In the genomic region with DNA sequence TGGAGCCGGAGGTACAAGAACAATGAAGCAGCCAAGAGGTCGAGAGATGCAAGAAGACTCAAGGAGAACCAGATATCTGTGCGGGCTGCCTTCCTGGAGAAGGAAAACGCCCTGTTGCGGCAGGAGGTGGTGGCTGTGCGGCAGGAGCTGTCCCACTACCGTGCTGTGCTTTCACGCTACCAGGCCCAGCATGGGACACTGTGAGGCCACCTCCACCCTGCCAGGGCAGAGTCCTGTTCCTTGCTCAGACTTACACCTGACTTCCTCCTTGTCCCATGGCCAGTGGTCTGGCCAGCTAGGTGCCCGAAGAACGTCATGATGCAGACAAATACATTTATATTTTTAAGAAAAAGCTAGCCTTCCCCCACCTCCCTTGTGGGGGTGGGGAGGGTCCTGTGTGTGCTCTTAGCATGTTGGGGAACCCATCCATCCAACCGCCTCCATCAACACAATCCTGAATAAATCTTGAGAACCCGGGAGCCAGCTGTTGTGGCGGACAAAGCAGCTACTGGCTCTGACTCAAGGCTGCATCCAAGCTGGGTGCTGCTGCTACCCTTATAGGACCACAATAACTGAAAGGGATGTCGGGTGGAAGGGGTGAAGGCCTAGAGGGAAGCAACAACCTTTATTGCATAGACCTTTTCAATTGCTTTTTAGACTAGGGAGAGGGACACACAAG, we compare ENCODE assay signal across 10 mouse cellular contexts. TPM values are rescaled to one million over a fixed set of nuclear protein-coding genes. Genes with fewer than 3 reads are reported as not detected.
A peak's percentile ranks its signal among the peaks of the same experiment; 100 is the strongest.
DNase-seq lines count a peak whose midpoint lies in the region; ATAC-seq and TF ChIP-seq lines count a peak whose summit lies in the region.
"Had no signal": no experiment of that assay in that cellular context is flagged by ENCODE, and none has a peak within 500 bp of the region (broad histone marks: within the 10 kb centered on the region; RNA-seq: fewer than 3 reads in every experiment).

No protein-coding gene starts in this region.

- WGBS in forebrain, embryonic 15.5 days = 79% methylated on average over 14 of the region's 14 CpGs
- WGBS in midbrain, embryonic 11.5 days = 74% methylated on average over 14 of the region's 14 CpGs

- H3K9me3 ChIP-seq in G1E (replicated peaks) = no peaks in the 10 kb centered on the region
- no peaks in the 10 kb centered on the region for H3K9me3 ChIP-seq in forebrain, embryonic 15.5 days
- H3K9me3 ChIP-seq in midbrain, embryonic 11.5 days (ENCODE audit: control insufficient read depth, low read length) = no peaks in the 10 kb centered on the region

- no peak overlapping the region for H3K9ac ChIP-seq in forebrain, embryonic 15.5 days (replicated peaks)
- no peak overlapping the region for H3K9ac ChIP-seq in midbrain, embryonic 11.5 days (ENCODE audit: low read length)

- peak; percentile 97 for DNase-seq in heart, adult 11 months
- no peak for DNase-seq in heart, postnatal 4 days
- DNase-seq in G1E (ENCODE audit: low spot score) = no peak
- no peak for DNase-seq in midbrain, embryonic 11.5 days (ENCODE audit: low spot score, missing footprints)
- DNase-seq in layer of hippocampus, adult 9-11 months = no peak
- DNase-seq in spleen, postnatal 10 days (ENCODE audit: low spot score in 2 of 2) = no peak
- DNase-seq in embryo, embryonic 10.5 days (ENCODE audit: low spot score) = no peak
- DNase-seq: gastrocnemius, postnatal 36 days; lung, postnatal 14 days had no signal

- H3K4me2 ChIP-seq in forebrain, embryonic 15.5 days (replicated peaks) = no peak overlapping the region
- H3K4me2 ChIP-seq in midbrain, embryonic 11.5 days = no peak overlapping the region

- H3K4me1 ChIP-seq in G1E (ENCODE audit: insufficient read depth, low read depth, low read length) = peaks cover 76% of the 10 kb centered on the region
- peaks cover 60% of the 10 kb centered on the region for H3K4me1 ChIP-seq in forebrain, embryonic 15.5 days
- peaks cover 56% of the 10 kb centered on the region for H3K4me1 ChIP-seq in midbrain, embryonic 11.5 days (ENCODE audit: control insufficient read depth, insufficient read depth, low read length)

- H3K4me3 ChIP-seq in G1E (ENCODE audit: low read depth, low read length) = peak overlapping the region; percentile 22; the same call in 1 of the 2 replicates
- H3K4me3 ChIP-seq in forebrain, embryonic 15.5 days = no peak overlapping the region
- H3K4me3 ChIP-seq in midbrain, embryonic 11.5 days (ENCODE audit: low read depth, low read length) = no peak overlapping the region

- no peak for ATAC-seq in G1E (ENCODE audit: extremely low read depth, insufficient number of reproducible peaks, low FRiP score, poor library complexity, severe bottlenecking)
- no peak for ATAC-seq in forebrain, embryonic 15.5 days (replicated peaks)
- no peak for ATAC-seq in midbrain, embryonic 11.5 days (ENCODE audit: low FRiP score)

- no peak for TF ChIP-seq CTCF in G1E (IDR thresholded peaks at IDR 0.05; ENCODE audit: low read depth, low read length)

- H3K36me3 ChIP-seq in G1E (replicated peaks) = peaks cover 66% of the 10 kb centered on the region
- H3K36me3 ChIP-seq in forebrain, embryonic 15.5 days = peaks cover 38% of the 10 kb centered on the region
- peaks cover 25% of the 10 kb centered on the region for H3K36me3 ChIP-seq in midbrain, embryonic 11.5 days (ENCODE audit: control insufficient read depth, insufficient read depth, low read length)

- H3K27ac ChIP-seq in forebrain, embryonic 15.5 days (replicated peaks) = peak overlapping the region; percentile 69
- peak overlapping the region; percentile 50 for H3K27ac ChIP-seq in midbrain, embryonic 11.5 days (ENCODE audit: low read depth, low read length)

- no peaks in the 10 kb centered on the region for H3K27me3 ChIP-seq in G1E (ENCODE audit: insufficient read depth, low read length)
- H3K27me3 ChIP-seq in forebrain, embryonic 15.5 days = no peaks in the 10 kb centered on the region
- no peaks in the 10 kb centered on the region for H3K27me3 ChIP-seq in midbrain, embryonic 11.5 days (ENCODE audit: control insufficient read depth, insufficient read depth, low read length)

RNA-seq across cellular contexts. Expression of a gene that starts 4.9 kb away (rescaled TPM):
- 10 to 100 TPM; 22.6 to 25.1 TPM for total RNA-seq in heart, postnatal 4 days (2021)
- 22.8 and 30.2 TPM in 2 replicates for total RNA-seq in G1E (2014; fragmentation: Nextera tagmentation)
- 33.7 and 37.8 TPM in 2 replicates for total RNA-seq in G1E (2017)
- 18.0 and 23.0 TPM in 2 replicates for polyA plus RNA-seq in G1E (2012)
- polyA plus RNA-seq in forebrain, embryonic 15.5 days (2015; fragmentation: Nextera tagmentation; extraction: Ambion mirVana) = 3.6 and 4.1 TPM in 2 replicates
- polyA plus RNA-seq in midbrain, embryonic 11.5 days (2014; fragmentation: Nextera tagmentation; extraction: Ambion mirVana) = 2.2 and 3.5 TPM in 2 replicates

RNA-seq across cellular contexts. Expression of a gene that starts 5.4 kb away (rescaled TPM):
- total RNA-seq in heart, postnatal 4 days (2021) = 100 to 1,000 TPM; 787 to 798 TPM
- total RNA-seq in G1E (2014; fragmentation: Nextera tagmentation) (3,054 and 3,291 TPM in 2 replicates), G1E (2017) (1,837 and 1,972 TPM in 2 replicates)
- polyA plus RNA-seq in G1E (2012) = 14,383 and 17,578 TPM in 2 replicates
- polyA plus RNA-seq in forebrain, embryonic 15.5 days (2015; fragmentation: Nextera tagmentation; extraction: Ambion mirVana) = 633 and 683 TPM in 2 replicates
- 878 and 933 TPM in 2 replicates for polyA plus RNA-seq in midbrain, embryonic 11.5 days (2014; fragmentation: Nextera tagmentation; extraction: Ambion mirVana)

RNA-seq across cellular contexts. Expression of a gene that starts 8.0 kb away (rescaled TPM):
- total RNA-seq in heart, postnatal 4 days (2021) = 10 to 100 TPM; 14.2 to 16.7 TPM
- 16.3 and 21.4 TPM in 2 replicates for total RNA-seq in G1E (2014; fragmentation: Nextera tagmentation)
- 9.3 and 9.8 TPM in 2 replicates for total RNA-seq in G1E (2017)
- polyA plus RNA-seq in G1E (2012) = 96.0 and 115 TPM in 2 replicates
- 29.0 and 30.2 TPM in 2 replicates for polyA plus RNA-seq in forebrain, embryonic 15.5 days (2015; fragmentation: Nextera tagmentation; extraction: Ambion mirVana)
- polyA plus RNA-seq in midbrain, embryonic 11.5 days (2014; fragmentation: Nextera tagmentation; extraction: Ambion mirVana) = 11.8 and 14.9 TPM in 2 replicates

RNA-seq across cellular contexts. Expression of a gene that starts 10.2 kb away (rescaled TPM):
- total RNA-seq in heart, postnatal 4 days (2021) = 1 to 10 TPM; 4.5 to 5.0 TPM
- total RNA-seq in G1E (2014; fragmentation: Nextera tagmentation) = 0.92 and 3.5 TPM in 2 replicates
- total RNA-seq in G1E (2017) = 0.16 and 0.58 TPM in 2 replicates
- 0.63 and 0.78 TPM in 2 replicates for polyA plus RNA-seq in G1E (2012)
- 39.0 and 39.8 TPM in 2 replicates for polyA plus RNA-seq in forebrain, embryonic 15.5 days (2015; fragmentation: Nextera tagmentation; extraction: Ambion mirVana)
- 3.3 and 6.3 TPM in 2 replicates for polyA plus RNA-seq in midbrain, embryonic 11.5 days (2014; fragmentation: Nextera tagmentation; extraction: Ambion mirVana)

RNA-seq across cellular contexts. Expression of a gene that starts 11.2 kb away (rescaled TPM):
- total RNA-seq in heart, postnatal 4 days (2021) = under 1 TPM; 0.38 to 0.43 TPM
- 0.34 and 0.38 TPM in 2 replicates for total RNA-seq in G1E (2014; fragmentation: Nextera tagmentation)
- total RNA-seq in G1E (2017) = 1.2 and 1.3 TPM in 2 replicates
- polyA plus RNA-seq in G1E (2012) = 0.49 and 0.77 TPM in 2 replicates
- polyA plus RNA-seq in forebrain, embryonic 15.5 days (2015; fragmentation: Nextera tagmentation; extraction: Ambion mirVana) = 0.37 and 1.0 TPM in 2 replicates
- polyA plus RNA-seq in midbrain, embryonic 11.5 days (2014; fragmentation: Nextera tagmentation; extraction: Ambion mirVana) = 0.57 and 1.4 TPM in 2 replicates

Comparison
In these comparisons a context has a peak if more than half of its experiments do, and no peak if none do; other contexts are left out.
1. RNA of a gene that starts 5.4 kb away (polyA plus RNA-seq): 14,383 to 17,578 TPM in G1E; 878 to 933 TPM in midbrain, embryonic 11.5 days and 633 to 683 TPM in forebrain, embryonic 15.5 days; every median in the first group is over 10 times any median in the second.